Mouse (Mus musculus) lung, embryonic 14.5 days (tissue): ENCODE results near the gene Gkn2. TPM values are rescaled to one million over a fixed set of nuclear protein-coding genes. Genes with fewer than 3 reads are reported as not detected.

Experiments used
- ATAC-seq: fragments of 200-750 bp; cut with Nextera tagmentation; 2 replicates; pipeline ENCODE4 v1.8.0; 2017; ENCODE audit warnings: mild to moderate bottlenecking, moderate TSS enrichment, moderate library complexity; ENCODE audit not compliant: insufficient read depth
- DNase-seq: peaks from one replicate; pipeline ENCODE4 v3.0.0-alpha.2; 2015
- H3K27ac ChIP-seq: fragments of 300-500 bp; sonication (generic); 2 replicates; pipeline ENCODE4 v1.5.1; 2014; ENCODE audit warnings: low read depth, mild to moderate bottlenecking, moderate library complexity
- H3K27me3 ChIP-seq: fragments of 300-500 bp; sonication (generic); 2 replicates; pipeline ENCODE4 v1.6.1; 2014; ENCODE audit warnings: low read length, control low read depth; ENCODE audit not compliant: insufficient read depth
- H3K36me3 ChIP-seq: fragments of 300-500 bp; sonication (generic); 2 replicates; pipeline ENCODE4 v1.6.1; 2014; ENCODE audit warnings: control low read depth; ENCODE audit not compliant: insufficient read depth
- H3K4me1 ChIP-seq: fragments of 300-500 bp; sonication (generic); 2 replicates; pipeline ENCODE4 v1.6.1; 2014; ENCODE audit warnings: antibody characterized with exemption, control low read depth; ENCODE audit not compliant: insufficient read depth
- H3K4me2 ChIP-seq: fragments of 300-500 bp; sonication (generic); 2 replicates; pipeline ENCODE4 v1.6.1; 2014; ENCODE audit warnings: mild to moderate bottlenecking
- H3K4me3 ChIP-seq: fragments of 300-500 bp; sonication (generic); 2 replicates; pipeline ENCODE4 v1.5.1; 2014; ENCODE audit warnings: low read depth, low read length
- H3K9ac ChIP-seq: fragments of 300-500 bp; sonication (generic); 2 replicates; pipeline ENCODE4 v1.6.1; 2014
- H3K9me3 ChIP-seq: fragments of 300-500 bp; sonication (generic); 2 replicates; pipeline ENCODE4 v1.6.1; 2016; ENCODE audit warnings: low read depth, low read length, control low read depth
- CTCF ChIP-seq: IDR thresholded peaks from 2 replicates; pipeline ENCODE4 v1.5.1; 2016; ENCODE audit warnings: antibody characterized with exemption, low read depth
- WGBS: fragments of 180-500 bp; shearing (Covaris S2); extraction: QIAGEN DNeasy Blood & Tissue Kit; methylation state at CpG from one replicate; pipeline ENCODE4 v1.1.7; 2014; 5-methylcytosine and 5-hydroxymethylcytosine counted together
- polyA plus RNA-seq: library from polyadenylated mRNA; unstranded; fragments of >200 nt; fragmentation: Nextera tagmentation; extraction: Ambion mirVana; gene quantifications from 2 replicates; pipeline ENCODE4 v1.2.1, GENCODE M21; 2014

Gene Gkn2
- polyA plus RNA-seq, 1 experiment from 2014 or later: not detected

- peak; percentile 72 for ATAC-seq
- Histone ChIP-seq H3K27me3 (no peaks in the 10 kb centered on the region), H3K36me3 (no peaks in the 10 kb centered on the region), H3K4me1 (peaks cover 18% of the 10 kb centered on the region), H3K27ac (peak within 1 kb of the TSS; percentile 95), H3K9ac (peak within 1 kb of the TSS; percentile 89), H3K4me2 (peak within 1 kb of the TSS; percentile 77), H3K9me3 (no peaks in the 10 kb centered on the region), H3K4me3 (peak within 1 kb of the TSS; percentile 72)
- TF ChIP-seq CTCF: peak; percentile 63
- DNase-seq: peak; percentile 83
- WGBS: under 1% methylated on average over 54 of the region's 54 CpGs
These were observed 37.8 kb upstream of the Gkn2 start, which contains the start of gene Antxr1 for GRCm38 (mm10) chr6:87335091-87335934. Antxr1 (minus strand) TSS chr6:87335821.

GRCm38 (mm10) chr6:87335935-87336295, 37.2 kb upstream of the Gkn2 start:
- DNase-seq (no peak), ATAC-seq (no peak)
- H3K4me3 ChIP-seq: peak overlapping the region; percentile 72; the same call in 1 of the 2 replicates
- peak overlapping the region; percentile 77 for H3K4me2 ChIP-seq
- H3K4me1 ChIP-seq: peaks cover 15% of the 10 kb centered on the region
- 19% methylated on average over 6 of the region's 6 CpGs for WGBS
- no peaks in the 10 kb centered on the region for H3K36me3 ChIP-seq
- H3K9me3 ChIP-seq: no peaks in the 10 kb centered on the region
- no peak overlapping the region for H3K27ac ChIP-seq
- H3K9ac ChIP-seq: no peak overlapping the region
- H3K27me3 ChIP-seq: no peaks in the 10 kb centered on the region
- TF ChIP-seq CTCF: no peak

- Histone ChIP-seq H3K9ac (no peak within 1 kb of the TSS), H3K27ac (no peak within 1 kb of the TSS), H3K4me2 (no peak within 1 kb of the TSS), H3K4me1 (no peaks in the 10 kb centered on the region), H3K9me3 (no peaks in the 10 kb centered on the region), H3K4me3 (no peak within 1 kb of the TSS), H3K36me3 (no peaks in the 10 kb centered on the region), H3K27me3 (no peaks in the 10 kb centered on the region)
- ATAC-seq: no peak
- WGBS: 86% methylated on average over 8 of the region's 8 CpGs
- DNase-seq: no peak
- no peak for TF ChIP-seq CTCF
These were observed 22.3 kb upstream of the Gkn2 start, which contains the start of gene Gkn1 for GRCm38 (mm10) chr6:87350829-87351228. Gkn1 (minus strand) TSS chr6:87350942.

GRCm38 (mm10) chr6:87354441-87354840, 18.7 kb upstream of the Gkn2 start:
- no peak overlapping the region; the same call in 1 of the 2 replicates for H3K27ac ChIP-seq

DNA sequence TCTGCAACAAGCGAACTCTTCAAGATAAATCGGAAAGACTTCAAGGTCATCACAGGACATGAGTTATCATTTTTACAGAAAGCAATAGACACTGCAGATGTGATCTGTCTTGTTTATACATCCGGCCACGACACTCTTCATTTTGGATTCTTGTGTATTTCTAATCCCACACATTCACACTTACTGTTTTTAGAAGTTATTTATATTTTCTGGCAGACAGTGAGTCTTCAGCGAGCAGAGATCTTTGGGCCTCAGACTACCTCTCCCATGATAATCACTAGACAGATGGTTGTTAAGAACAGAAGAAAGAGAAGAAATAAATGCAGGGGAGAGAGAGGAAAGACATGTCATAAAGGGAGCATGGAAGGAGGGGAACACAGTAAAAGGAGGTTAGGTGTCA, 3.9 kb upstream of the Gkn2 start:
- no peak for ATAC-seq
- Histone ChIP-seq H3K4me1 (no peaks in the 10 kb centered on the region), H3K27me3 (0 out of 2 replicates have a peak, but pooled peaks cover 3% of the 10 kb centered on the region)

More at GRCm38 (mm10) chr6:87354441-87354840, 18.7 kb upstream of the Gkn2 start:
- WGBS: 77% methylated on average over 5 of the region's 5 CpGs
- DNase-seq: no peak
- H3K4me3 ChIP-seq: no peak overlapping the region
- no peak overlapping the region for H3K4me2 ChIP-seq
- no peaks in the 10 kb centered on the region for H3K27me3 ChIP-seq
- H3K9me3 ChIP-seq: no peaks in the 10 kb centered on the region
- H3K4me1 ChIP-seq: no peaks in the 10 kb centered on the region
- no peak for TF ChIP-seq CTCF
- ATAC-seq: no peak
- H3K36me3 ChIP-seq: no peaks in the 10 kb centered on the region
- no peak overlapping the region for H3K9ac ChIP-seq

DNA sequence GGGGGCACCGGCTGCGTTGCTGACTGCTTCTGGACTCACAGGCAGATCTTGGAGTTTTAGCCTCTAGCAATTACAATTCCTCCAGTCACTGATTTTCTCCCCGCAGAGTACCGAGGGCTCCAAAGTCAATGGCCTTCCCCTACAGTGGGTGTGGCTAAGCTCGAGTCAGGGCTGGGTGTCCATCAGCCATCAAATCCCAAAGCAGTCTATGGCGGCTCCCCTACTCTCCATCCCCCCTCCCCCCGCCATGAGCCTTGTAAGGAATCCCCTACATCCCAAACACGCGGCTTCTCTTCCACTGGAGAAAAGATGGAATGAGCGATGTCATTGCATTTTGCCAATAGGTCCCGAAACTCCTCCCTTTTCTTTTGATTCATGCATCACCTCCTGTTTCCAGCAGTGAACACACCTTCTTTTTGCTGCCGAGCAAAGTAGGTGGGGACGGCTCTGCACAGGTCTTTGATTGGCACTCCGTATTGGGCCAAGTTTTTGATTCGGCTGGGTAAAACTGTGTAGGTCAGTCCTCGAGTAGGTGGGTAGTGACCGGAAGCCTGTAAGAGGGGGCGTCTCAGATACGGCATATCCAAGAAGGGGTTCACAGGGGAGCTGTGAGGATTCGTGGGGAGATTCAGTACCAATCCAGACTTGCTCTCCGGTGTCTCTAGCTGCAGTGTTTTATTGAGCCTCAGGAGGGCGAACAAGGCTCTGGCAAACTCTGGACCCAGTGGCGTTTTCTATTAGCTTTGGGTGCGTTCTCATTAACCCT, 11.0 kb downstream of the Gkn2 start:
- peak; percentile 63 for DNase-seq
- peak overlapping the region; percentile 13; the same call in 1 of the 2 replicates for H3K4me3 ChIP-seq
- peaks cover 4% of the 10 kb centered on the region; the same call in 1 of the 2 replicates for H3K4me1 ChIP-seq
- H3K9me3 ChIP-seq: no peaks in the 10 kb centered on the region
- no peak overlapping the region for H3K27ac ChIP-seq
- H3K4me2 ChIP-seq: peak overlapping the region; percentile 59
- 0 out of 2 replicates have a peak, but pooled peaks cover 12% of the 10 kb centered on the region for H3K27me3 ChIP-seq
- H3K9ac ChIP-seq: no peak overlapping the region
- TF ChIP-seq CTCF: peak; percentile 64
- WGBS: 9% methylated on average over 24 of the region's 24 CpGs
- no peaks in the 10 kb centered on the region for H3K36me3 ChIP-seq
- ATAC-seq: peak; percentile 48

More for the DNA sequence above, 3.9 kb upstream of the Gkn2 start:
- TF ChIP-seq CTCF: no peak
- Histone ChIP-seq H3K9me3 (no peaks in the 10 kb centered on the region), H3K9ac (no peak overlapping the region), H3K4me2 (no peak overlapping the region), H3K27ac (no peak overlapping the region), H3K4me3 (no peak overlapping the region), H3K36me3 (no peaks in the 10 kb centered on the region)
- DNase-seq: no peak
- WGBS: 63% methylated on average over 5 of the region's 5 CpGs
